Mouse (Mus musculus): ENCODE results near the gene Nnat.
"Not testable (repeated sequence)": the region's sequence is repeated elsewhere in the genome, so short reads cannot be mapped to it uniquely, and the experiment has no call there.

Nnat gene

DNA sequence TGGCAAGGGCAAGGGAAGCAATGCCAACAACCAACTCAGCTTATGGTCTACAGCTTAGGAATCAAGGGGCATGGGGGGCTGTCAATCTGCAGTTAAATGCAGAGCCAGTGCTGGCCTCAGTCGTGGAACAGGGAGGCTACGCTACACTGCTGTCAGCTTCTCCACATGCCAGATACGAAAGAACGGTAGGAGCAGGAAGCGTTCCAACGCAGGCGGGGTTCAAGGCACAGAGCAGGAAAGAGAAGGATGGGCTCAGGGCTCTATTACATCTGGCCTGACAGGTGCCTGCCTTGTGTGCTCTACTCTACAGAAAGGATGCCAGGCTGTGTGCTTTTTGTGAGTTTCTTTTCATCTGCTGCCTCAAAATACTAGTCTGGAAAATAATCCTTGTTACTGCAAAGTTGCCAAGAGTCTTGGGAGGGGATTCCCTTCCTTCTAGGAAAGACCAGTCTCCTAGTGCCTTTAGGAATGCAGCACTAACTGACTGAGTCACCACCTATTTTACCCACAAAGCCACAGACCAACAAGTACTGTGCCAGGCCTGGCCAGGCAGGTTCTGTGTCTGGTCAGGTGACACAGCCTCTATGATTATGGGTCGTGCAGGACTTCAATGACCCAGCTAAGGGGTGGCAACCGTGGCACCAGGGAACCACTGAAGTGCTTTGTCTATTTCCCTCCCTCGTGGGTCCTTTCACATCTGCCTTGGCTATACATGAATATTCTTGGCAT lies 7.6 kb upstream of the Nnat start:
- peak in 1 of 2 experiments; percentile 36 for DNase-seq

DNA sequence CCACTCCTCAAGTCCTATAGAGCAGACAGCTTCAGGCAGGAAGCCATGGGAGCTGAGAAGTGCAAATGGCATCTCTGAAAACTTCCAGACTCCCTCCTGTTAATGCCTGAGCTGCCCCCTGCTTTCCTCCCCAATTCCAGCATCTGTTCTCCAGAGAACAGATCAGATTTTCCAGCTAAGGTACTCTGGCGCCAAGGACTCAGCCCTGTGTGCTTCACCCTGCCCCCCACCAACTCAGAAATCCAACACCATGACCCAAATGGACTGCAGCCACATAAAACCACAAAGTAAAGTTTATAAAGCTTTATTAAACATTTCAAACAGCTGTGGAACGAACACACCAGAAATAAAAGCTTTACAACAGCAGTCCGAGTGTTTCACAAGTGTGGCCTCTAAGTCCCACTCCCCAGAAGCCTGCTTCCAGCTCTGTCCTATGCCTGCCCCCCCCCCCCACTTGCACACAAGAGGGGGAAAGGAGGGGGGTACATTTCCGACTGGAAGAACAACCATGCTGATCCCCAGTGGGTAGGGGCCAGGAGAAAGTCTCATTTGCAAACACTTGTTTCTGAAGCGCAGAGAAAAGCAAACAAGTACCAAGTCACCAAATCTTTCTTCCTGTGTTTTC lies 3.7 kb upstream of the Nnat start:
- DNase-seq = no peak

DNA sequence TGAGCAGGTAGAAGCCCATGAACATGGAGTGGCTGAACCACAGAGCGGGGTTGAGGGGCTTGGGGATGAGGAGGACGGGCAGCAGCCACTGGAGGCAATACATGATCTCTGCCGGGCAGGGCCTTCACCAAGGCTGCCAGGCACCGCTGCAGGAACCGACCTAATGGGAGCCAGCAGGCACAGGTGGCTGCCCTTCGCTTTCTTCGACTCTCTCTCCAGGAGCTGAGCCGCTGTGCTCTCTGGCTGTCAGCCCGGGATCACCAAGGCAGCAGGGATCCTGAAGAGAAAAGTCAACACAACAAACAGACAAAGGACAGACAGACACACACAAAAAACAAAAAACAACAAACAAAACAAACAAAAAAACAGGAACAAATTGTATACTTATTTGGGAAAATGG lies 1.8 kb upstream of the Nnat start:
- DNase-seq = no peak

DNA sequence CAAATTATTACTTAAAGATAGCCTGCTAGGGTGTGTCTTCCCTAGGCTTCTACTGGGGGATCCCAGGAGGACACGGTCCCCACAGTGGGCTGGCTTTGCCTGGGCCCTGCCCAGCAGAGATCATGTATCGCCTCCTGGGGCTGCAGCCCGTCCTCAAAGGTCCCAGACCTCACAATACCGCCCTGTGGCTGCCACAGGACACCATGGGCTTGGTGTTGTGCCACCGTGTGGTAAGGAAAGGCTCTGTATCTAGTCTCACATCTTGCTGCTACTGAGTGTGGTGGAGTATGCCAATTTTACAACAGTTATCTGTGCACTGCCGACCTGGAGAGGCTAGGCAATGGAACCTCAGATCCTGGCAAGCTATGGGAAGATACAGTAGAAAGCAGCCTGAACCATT lies 1.4 kb upstream of the Nnat start:
- no peak for DNase-seq

DNA sequence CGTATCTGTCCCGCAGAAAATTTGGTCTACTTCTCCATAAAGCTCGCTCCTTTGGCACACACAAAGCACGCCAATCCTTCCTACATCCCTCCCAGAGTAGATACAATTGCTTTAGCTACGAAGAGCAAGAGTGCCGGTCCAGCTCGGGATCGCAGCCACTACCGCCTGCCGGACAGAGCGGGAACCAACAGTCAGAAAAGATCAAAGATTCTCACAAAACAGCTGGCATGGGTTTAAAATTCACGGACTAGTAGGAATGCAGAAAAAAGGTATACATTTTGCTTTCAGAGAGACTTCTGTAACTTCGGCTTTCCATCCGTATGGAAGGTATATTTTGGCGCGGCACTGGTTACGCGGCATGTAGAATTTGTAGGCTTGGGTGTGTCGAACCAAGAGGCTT lies 438 bp upstream of the Nnat start:
- no peak for DNase-seq

DNA sequence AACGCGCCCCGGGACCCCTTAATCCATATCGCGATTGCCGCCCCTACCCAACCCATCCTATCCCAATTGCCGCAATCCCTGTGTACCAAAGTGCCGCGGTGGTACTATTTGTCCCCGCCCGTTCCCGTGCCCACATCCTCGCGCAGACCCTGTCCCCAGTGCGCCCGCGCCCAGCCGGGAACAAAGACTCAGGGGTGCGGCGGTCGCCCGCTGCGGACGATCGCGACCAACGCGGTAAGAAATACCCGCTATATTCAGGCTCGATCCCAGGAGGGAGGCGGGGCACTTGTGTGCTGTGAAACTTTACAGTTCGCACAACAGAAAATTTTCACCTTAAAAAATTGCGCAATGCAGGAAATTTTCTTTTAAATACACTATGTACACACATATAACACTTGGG lies 424 bp downstream of the Nnat start:
- DNase-seq = no peak

DNA sequence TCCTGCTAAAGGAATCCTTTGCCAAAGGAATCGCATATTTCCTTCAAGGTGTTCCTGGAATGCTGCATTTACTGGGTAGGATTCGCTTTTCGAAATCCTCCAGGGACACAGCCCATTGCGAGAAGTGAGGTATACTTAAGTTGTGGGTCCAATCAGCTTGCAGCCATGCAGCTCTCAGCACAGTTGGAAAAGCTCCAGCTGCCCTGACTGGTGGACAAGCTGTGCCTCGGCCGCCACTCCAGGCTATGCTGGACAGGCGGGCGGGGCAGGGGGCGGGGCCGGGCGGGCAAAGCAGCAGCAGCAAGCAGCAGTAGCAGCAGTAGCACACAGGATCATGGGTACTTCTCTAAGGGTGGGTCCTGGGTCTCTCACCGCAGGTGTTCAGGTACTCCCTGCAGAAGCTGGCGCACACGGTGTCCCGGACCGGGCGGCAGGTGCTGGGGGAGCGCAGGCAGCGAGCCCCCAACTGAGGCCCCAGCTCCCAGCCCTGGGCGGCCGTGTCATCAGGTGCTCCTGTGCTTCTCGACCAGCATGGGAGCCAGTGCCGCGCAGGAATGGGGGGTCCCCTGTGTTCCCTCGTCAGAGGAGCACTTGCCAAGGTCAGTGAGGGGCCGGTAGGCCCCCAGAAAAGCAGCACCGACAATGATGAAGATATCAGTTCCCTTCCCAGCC lies 1.4 kb downstream of the Nnat start:
- DNase-seq = peak; percentile 87 to 89

DNA sequence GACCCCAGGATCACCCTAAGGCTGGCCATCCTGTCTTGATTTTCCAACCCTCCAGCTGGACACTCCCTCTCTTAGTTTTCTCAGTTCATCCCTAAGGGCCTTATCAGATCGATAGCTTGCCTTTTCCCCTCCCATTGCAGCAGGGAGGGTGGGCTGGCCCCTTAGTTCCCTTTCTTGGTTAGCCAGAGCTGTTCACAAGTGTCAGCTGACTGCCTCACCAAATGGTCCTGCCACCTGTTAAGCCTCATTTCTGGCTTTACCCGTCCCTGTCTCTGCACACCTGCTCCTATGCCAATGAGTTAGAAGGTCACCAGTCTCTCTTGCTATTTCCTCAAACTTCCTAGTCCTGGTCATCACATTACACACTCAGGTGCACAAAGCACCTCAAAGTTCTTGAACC lies 3.2 kb downstream of the Nnat start:
- DNase-seq = no peak

DNA sequence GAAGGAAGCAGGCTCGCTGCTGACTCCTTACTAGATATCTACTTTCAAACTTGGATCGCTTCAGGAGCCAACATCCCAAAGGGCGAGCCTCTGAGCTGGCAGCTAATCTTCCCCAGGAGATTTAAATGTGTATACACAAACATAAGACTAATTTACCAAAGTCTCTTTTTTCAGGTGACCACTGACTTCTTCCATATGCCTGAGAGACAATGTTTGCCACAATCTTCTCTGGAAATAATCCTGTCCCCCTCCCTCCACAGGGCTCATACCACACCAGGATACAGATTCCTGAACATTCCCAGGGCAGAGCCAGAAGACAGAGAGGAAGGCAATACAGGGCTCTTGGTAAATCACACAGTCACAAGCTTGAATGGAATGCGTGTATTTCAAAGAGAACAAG lies 4.8 kb downstream of the Nnat start:
- DNase-seq = no peak

DNA sequence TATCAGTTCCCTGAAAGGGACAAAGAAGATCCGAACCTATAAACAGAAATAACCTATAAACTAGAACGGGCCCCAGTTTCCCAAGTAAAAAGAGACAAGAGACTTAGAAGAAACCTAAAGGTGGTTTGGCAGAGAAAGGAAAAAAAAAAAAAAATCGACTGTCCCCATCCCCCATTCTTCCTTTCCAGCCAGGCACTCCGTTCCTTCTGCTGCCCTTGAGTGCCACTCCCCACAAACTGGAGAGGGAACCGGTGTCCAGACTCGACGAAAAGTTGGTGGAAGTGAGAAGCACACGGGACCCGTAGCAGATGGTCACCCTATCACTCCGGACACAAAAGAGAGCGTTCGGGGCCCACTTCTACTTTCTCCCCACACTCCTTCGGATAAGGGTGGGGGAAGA lies 5.6 kb downstream of the Nnat start:
- no peak for DNase-seq

DNA sequence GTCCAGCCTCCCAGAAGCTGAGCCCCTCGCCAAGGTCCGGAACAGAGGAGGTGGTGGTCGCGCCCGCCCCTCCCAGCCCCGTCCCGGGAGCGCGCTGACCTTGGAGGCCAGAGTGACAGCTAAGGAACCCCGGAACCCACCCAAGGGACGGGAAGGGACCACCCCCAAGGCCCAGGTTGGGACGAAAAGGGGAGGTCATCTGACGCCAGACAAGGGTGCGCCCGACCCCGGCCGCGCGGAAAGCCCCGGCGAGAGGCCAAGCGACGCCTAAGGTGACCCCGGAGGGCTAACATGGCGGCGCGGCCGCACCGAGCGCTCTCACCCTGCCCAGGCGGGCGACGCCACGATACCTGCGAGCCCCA lies 6.0 kb downstream of the Nnat start:
- DNase-seq = no peak

DNA sequence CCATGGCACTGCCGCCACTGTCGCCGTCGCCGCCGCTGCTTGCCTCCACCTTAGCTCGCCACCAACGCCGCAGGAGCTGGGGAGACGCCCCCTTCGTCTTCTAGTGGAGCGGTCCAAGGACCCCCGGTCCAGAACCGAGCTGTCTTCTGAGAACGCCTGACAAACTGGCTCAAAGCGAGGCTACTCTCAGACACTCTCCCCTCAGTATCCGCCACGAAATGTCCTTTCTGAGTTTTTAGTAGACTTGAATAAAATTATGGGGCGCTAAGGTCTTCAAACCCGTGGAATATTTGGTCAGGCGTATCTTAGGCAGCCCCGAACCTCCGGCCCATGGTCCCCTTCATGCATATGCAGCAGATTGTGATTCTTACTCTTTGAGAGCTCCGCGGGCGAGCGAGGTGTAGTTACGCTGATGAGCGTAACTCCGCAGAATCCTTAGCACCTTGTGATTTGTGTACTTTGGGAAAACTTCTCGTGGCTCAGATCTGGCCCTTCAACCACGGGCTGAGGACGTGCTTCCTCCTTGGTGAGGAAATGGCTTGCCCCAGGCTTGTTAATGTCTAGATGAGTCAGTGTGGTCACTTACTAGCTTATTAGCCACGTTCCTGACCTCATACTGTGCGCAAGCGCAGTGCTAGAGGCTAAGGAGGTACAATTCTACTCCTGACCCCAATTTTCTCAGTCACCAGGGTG lies 6.5 kb downstream of the Nnat start:
- DNase-seq = peak; percentile 83 to 90

DNA sequence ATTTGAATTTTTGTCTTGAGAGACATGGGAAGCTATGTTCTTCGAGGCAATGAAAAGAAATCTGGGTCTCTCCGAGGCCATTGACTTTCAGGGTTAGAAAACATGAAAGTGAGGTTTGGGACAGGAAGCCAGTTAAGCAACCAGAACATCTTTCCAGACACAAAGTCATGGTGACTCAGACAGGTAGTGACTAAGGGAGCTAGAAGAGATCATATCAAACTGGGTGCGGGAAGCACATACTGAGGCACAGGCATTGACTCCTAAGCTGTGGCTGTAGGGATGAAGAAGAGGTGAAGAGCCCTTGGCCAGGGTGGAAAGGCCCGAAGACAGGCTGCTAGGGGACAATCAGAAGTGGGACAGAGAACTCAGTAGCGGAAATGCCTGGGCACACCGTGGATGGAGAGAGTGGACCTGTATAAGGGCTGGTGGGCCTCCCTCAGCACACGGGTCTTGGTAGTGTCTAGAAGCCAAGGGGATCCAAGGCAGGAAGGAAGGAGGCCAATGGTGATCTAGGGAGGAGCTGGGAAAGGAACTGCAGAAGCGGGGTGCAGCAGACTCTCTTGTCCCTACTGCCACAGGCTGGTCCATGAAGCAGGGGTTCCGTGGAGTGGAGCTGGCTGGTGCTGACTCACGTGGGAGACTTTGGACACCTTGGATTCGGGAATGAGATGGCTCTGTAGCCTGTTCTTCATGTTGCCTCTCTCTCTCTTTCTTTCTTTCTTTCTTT lies 7.5 kb downstream of the Nnat start:
- DNase-seq = no peak

DNA sequence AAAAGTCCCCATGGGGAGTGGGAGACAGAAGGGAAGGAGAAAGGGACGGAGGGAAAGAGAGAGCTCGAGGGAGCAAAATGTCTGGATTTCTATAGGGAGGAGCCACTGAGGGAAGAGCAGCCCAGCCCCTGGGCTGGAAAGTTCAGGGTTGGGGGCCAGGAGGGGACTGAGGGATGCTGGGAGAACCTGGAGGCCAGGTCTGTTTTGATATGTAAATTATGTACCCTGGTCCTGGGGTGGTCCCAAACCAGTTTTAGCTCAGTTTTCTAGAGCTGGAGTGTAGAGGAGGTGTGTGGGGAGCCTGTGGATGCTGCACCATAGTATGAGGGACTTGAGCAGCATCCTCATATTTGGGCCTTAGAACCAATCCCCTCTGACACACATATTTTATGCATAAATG lies 9.0 kb downstream of the Nnat start:
- DNase-seq = no peak

DNA sequence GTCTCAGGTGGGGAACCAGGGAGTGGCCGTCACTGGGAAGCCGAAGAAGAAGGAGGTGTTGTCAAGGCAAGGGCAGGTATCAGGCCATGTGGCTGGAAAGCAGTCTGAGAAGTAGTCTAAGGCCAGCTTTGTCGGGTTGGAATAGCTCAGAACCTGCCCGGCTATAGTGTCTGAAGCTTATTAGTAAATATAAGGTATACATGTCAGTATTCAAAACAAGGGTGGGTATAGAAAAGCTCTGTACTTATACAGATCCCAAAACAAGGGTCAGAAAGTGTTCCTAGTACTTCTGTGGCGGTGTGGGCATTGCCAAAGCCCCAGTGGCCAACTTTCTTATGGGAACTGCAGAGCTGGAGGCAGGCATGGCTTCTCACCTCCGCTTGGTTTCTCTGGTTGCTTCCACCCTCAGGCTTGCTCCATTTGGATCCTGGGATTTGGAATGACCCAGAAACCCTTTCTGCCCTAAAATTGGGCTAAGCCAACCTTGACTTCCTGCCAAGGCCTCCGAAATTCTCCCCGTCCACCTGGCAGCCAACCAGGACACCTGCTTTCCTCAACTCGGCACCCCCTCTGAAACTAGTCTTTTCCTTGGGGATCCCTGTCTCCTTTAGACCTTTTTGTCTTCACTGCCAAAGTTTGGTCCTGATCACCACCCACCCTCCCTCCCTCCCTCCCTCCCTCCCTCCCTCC lies 10.1 kb downstream of the Nnat start:
- DNase-seq = no peak

DNA sequence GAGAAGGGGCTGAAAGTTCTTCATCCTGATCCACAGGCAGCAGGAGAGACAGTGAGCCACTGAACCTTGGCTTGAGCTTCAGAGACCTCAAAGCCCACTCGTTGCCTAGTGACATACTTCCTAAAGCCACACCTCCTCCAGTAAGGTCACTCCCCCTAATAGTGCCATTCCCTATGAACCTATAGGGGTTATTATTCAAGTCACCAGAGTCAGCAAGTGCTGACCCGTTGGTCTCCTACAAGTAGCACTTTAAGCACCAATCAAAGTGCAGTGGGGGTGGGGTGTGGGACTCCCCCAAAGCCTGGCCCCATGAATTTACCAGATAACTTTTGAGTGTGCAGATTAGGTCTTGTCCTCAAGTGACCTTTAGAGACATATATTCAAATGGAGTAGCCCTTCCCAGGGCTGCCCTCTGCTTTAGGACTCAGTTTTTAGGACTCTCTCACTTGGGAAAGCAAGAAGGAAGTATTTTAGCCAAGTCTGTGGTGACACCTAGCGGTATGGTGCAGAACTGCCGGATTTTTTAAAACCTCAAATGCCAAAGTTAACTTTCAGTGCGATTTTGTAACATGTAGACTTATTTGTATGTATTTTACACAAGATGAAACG lies 11.4 kb downstream of the Nnat start, which contains the start of gene Blcap:
TSS of gene Blcap (minus strand) at position 51 of the 609 bp plus-strand sequence.
- DNase-seq = peak in 1 of 2 experiments; percentile 68

DNA sequence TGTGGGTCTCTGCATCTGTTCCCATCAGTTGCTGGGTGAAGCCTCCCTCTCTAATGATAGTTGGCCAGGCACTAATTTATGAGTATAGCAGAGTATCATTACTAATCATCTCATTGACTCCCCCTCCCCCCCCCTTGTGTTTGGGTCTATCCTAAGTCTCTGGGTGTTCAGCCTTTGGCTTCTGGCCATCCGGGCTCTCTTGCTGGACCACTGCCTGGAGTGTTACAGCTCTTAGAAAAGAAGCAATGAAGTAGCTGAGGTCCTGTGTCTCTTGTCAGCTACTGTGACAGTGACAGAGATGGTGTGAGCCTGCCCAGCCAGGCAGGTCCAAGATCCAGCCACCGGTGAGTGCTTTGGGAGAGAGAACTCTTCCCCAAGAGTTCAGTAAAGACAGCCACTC lies 12.9 kb downstream of the Nnat start:
- DNase-seq = no peak

DNA sequence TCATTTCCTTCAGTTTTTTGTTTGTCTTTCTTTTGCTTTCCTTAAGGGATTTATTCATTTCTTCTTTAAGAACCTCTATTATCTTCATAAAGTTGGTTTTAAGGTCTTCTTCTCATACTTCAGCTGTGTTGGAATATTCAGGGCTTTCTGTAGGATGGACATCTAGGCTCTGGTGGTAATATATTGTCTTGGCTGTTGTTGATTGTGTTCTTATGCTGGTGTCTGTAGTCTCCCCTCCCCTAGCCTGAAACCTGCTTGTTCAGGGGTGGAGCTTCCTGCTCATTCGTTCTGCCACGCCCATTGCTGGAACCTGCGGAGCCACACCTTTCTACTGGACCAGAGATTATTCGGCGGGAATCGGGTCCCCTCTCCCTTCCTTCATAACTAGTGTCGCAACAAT lies 25.5 kb downstream of the Nnat start:
- DNase-seq = not testable (repeated sequence)

DNA sequence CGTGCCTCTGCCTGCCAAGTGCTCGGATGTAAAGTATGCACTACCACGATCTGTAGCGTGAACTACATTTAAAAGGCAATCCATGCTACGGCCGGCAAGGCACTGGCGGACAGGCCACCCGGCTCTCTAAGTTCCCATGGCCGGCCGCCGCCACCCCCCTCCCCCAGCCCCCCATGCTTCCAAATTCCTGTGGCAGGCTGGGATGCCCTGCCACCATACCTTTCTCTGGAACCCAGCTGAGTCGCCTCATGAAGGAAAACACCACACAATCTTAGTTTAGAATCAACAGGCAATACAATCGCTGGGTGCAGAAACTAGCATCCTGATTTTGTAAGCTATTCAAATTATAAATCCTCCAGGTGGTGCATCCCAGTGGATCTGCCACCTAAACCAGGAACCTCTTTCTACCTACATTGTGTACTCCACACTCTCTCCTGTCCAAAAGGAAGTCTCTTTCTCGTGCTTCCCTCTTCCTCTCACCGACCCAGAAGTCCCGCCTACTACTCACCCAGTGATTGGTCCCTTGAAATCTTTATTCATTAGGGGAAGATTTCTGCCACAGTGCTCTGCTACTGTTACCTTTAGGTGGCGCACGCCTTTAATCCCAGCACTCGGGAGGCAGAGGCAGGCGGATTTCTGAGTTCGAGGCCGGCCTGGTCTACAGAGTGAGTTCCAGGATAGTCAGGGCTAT lies 37.1 kb downstream of the Nnat start:
- DNase-seq = no peak

DNA sequence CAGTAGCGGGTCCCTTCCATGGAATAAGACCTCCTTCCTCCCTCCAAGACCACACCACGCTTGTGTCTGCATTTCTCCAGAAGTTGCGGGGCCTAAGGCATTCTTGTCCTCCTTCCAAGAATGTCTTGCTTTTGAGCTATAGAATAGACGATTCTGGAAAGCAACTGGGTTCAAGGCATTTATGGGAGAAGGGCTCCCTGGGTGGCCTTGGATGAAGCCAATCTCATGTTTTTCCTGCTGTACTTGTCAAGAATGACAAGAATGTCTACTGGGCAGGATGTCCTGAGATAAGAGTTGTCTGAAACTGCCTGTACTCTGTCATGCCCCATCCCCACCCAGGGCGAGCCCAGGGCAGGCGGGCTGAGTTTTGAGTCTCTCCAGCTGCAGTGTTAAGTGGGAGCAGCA lies 41.6 kb downstream of the Nnat start:
- peak in 1 of 2 experiments; percentile 8 for DNase-seq

DNA sequence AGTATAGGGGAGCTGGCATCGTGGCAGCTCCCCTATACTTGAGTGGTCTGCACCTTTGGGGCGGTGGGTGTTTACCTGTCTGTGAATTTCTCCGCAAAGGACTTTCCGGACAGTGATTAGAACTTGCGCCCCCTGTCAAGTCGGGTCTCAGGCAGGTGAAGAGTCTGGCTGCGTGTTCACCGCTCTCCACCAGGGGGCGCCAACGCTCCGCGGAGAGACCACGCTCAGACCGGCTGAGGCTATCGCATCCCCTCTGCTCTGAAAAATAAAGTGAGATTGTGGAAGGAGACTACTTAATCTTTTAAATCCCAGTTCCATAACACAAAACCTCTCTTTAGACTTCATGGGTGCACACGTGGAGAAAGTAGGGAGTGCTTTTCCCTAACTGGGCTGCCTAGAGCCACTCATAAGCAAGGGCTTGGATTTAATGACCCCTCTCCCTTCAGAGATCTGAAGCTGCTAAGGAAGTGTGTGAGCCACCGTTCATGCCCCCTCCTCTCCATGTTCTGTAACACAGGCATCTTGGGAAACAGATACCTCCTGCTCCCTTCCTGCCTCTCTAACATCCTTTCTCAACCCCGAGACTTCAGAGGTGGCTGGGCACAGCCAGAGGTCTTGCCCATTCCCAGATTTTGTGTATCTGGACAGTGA lies 45.3 kb downstream of the Nnat start:
- DNase-seq = peak; percentile 28 to 65
